Mouse (Mus musculus): Measurements from ENCODE around the gene Syndig1.

Syndig1 gene

GRCm38 (mm10) chr2:149982466-149982865 is 153.5 kb downstream of the Syndig1 start:
- DNase-seq (ENCODE audit: low spot score), result no peak

DNA sequence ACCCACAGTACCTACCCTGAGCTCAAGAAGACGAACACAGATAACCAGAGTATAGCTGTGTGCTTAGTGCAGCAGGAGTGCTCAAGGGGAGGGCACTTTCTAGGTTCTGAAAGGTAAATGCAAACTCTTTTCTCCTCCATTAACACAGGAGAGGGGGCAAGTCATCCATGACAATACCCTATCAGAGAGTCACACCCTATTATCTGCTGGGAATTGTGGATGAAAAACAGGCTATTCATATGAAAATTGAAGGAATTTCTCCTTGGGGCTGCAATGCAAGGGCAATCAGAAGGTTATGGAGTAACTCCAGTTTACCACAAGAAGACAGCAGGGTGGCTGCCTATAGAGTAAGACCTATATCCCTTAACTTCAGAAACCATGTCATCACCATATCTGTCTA is 154.1 kb downstream of the Syndig1 start:
- DNase-seq (ENCODE audit: low spot score), result no peak

DNA sequence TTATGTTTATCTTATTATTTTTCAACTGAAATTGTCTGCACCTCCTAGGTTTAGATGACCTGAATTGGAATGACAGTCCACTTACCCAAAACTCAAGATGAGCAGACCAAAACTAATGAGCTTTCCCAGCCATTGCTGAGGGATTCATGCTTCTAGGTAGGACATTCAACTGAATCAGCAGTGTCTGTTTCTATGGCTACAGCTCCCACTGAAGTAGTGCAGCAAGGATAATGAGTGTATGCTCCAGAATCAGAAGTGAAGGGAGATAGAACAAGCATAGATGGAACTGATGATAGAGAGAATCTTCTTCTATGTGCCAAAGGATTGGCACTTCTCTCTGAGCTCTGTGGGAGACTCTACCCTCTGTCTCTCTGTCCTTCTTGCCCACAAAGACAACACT is 158.6 kb downstream of the Syndig1 start:
- no peak for DNase-seq (ENCODE audit: low spot score)

DNA sequence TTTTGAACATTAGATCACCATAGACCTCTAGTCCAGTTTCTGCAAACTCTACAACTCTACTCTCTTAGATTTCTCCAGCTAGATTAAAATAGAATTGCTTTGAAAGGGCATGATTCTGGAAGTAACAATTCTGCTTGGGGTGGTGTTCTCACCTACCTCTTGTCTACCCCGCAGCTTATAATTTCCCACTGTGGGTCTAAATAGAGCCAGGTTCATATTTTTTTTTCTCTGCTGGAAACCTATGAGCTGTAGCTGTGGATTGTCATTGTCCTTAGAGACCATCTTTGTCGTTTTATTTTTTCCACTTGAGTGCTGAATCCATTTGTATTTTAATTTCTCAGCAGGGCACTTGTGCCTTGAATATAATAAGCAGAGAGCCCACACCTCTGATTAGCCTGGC is 162.5 kb downstream of the Syndig1 start:
- DNase-seq (ENCODE audit: low spot score), result no peak

DNA sequence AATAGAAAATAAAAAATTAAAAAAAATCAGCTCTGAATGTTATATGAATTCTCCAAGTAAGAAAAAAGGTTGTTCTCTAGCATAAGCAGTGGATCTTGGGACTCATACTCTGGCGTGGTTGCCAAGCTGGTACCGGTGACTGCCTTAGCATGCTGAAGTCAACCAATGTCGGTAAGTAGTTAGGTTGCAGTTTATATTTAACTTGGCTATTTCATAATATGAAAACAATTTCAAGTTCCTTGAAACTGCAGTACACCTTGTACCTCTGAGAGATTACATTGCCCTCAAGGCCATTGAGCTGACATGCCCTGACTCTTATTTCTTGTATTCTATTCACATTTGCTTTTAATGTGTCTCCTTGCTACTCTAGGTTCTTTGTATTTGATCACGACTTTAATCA is 163.9 kb downstream of the Syndig1 start:
- peak; percentile 30 for DNase-seq (ENCODE audit: low spot score)

GRCm38 (mm10) chr2:149996382-149996964 is 167.5 kb downstream of the Syndig1 start:
- DNase-seq (ENCODE audit: low spot score), result no peak

DNA sequence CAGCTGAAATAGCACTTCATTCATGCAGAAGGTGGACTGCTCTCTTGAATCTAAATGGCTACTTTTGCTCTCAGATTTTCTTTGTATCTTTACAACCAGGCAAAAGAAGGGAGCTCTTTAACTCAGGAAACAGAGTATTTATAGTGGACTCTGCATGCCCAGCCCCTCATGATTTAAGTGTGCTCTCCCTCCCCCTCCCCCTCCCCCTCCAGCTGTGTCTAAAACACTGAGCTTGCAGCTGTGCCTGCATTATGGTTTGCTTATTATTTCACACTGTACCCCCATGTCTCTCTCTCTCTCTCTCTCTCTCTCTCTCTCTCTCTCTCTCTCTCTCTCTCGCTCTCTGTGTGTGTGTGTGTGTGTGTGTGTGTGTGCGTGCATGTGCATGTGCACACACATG is 168.6 kb downstream of the Syndig1 start:
- no peak for DNase-seq (ENCODE audit: low spot score)

- DNase-seq (ENCODE audit: low spot score), result no peak
Observed at GRCm38 (mm10) chr2:149998373-149999108, 169.5 kb downstream of the Syndig1 start.

- DNase-seq (ENCODE audit: low spot score), result no peak
Observed at GRCm38 (mm10) chr2:150000564-150000963, 171.6 kb downstream of the Syndig1 start.

- DNase-seq (ENCODE audit: low spot score), result no peak
Observed at GRCm38 (mm10) chr2:150003499-150003898, 174.5 kb downstream of the Syndig1 start.

DNA sequence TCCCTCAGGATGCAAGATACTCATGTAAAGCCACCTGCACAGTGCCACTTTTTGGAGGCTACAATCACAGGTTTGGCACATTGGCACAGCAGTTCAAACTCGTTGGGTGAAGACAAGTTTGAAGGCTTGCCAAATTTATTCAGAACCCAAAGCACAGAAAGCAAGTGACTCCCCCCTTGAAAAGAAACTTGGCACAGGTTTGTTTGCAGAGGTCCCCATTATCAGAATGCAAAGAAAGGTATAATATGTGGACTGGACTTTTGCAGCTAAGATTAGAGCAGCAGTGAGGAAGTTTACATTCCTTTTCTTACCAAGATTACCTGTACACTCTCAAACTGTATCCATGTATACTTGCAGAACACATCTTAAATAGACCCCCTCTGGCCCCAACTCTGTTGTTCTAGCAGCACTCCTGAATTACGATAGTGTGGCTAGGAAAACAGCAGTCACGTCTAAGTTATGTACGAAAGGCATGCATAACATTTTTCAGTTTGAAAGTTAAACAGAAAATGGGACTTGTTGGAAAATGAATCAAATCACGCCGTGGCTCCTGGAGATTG is 183.9 kb downstream of the Syndig1 start:
- no peak for DNase-seq (ENCODE audit: low spot score)

- DNase-seq (ENCODE audit: low spot score), result no peak
Observed at GRCm38 (mm10) chr2:150013785-150014184, 184.8 kb downstream of the Syndig1 start.

- no peak for DNase-seq (ENCODE audit: low spot score)
Observed at GRCm38 (mm10) chr2:150016303-150016702, 187.3 kb downstream of the Syndig1 start.

DNA sequence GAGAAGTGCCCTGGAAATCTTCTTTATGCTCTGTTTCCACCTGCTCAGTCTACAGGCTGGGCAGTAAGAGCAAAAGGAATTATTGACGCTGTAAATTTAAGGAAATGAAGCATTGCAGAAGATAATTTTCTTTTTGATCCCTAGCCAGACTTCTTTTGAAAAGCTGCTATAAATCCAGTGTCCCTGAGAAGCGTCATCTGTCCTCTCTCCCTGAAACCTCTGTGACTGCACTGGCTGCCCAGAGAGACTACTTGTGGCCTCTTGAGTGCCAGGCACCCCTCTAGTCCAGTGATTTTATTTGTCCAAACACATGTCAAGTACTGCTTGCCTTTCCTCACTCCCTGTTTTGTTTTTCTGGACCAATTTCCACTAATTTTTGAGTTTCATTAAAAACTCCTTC is 191.7 kb downstream of the Syndig1 start:
- no peak for DNase-seq (ENCODE audit: low spot score)

DNA sequence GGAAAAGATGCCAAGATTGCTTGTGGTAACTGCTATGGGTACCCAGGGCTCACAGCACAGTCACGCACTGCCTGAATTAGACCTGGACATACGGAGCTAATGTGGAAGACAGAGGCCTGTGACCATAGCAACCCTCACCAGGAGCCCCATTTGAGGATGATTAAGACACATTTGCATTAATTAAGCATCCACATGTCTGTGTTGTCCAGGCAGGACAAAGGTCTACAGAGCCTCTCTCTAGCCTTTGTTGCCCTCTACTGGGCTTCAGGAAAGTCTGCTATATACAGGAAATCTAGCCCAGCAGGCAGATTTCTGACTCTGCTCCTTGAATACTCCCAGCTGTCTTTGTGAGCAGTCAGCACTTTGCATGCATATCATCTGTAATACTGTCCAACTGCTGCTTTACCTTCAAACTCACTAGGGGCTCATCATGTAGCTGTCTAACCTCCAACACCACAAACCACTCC is 194.9 kb downstream of the Syndig1 start:
- DNase-seq (ENCODE audit: low spot score), result no peak

DNA sequence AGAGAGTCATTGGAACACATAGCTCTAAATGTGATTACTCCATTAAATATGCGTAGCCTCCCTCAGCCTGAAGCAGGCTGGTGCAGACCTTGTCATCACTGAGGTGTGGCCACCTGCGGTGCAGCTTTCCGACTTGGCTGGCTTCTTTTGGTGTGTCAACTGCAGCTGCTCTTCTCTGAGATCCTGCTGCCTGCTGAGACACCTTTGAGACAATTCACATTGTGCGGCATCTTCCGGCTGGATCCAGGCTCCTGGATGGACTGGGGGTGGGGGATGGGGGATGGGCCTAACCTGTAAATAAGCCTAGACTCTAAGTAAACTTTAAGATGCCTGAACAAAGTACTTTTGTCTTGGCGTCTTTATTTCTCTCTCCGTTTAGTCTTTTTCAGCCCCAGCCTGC is 214.5 kb downstream of the Syndig1 start:
- DNase-seq (ENCODE audit: low spot score), result no peak

All from lung, postnatal 25 days (tissue).